Mouse (Mus musculus) liver, postnatal 0 days (tissue): ENCODE data around the gene Fam166b.

Experiments
- CTCF ChIP-seq: sonication (generic); IDR thresholded peaks from 2 replicates; pipeline ENCODE4 v1.5.1; 2016; ENCODE audit warnings: antibody characterized with exemption, low read depth
- EP300 ChIP-seq: IDR thresholded peaks from 2 replicates; pipeline ENCODE4 v1.6.1; 2016; ENCODE audit warnings: antibody characterized with exemption, low read depth, mild to moderate bottlenecking

- TF ChIP-seq CTCF (no peak), EP300 (no peak)
Measured at GRCm38 (mm10) chr4:43414761-43415160, 14.2 kb downstream of the Fam166b start.
